Mouse (Mus musculus) myocyte (in vitro differentiated cells): ENCODE data around the gene Mink1. TPM values are rescaled to one million over a fixed set of nuclear protein-coding genes. Genes with fewer than 3 reads are reported as not detected.

Experiments
- H3K27me3 ChIP-seq: one replicate; pipeline ENCODE4 v1.6.1; 2011; ENCODE audit not compliant: control insufficient read depth, insufficient read depth, insufficient read length
- H3K36me3 ChIP-seq: one replicate; pipeline ENCODE4 v1.6.1; 2011; ENCODE audit not compliant: control insufficient read depth, insufficient read depth
- H3K4me2 ChIP-seq: one replicate; pipeline ENCODE4 v1.6.1; 2011; ENCODE audit warnings: low read depth, control low read depth
- H3K4me3 ChIP-seq: one replicate; pipeline ENCODE4 v1.5.1; 2011; ENCODE audit warnings: mild to moderate bottlenecking, control low read depth, moderate library complexity
- H3K79me2 ChIP-seq: one replicate; pipeline ENCODE4 v1.6.1; 2011; ENCODE audit not compliant: control insufficient read depth, insufficient read depth
- H3ac ChIP-seq: one replicate; pipeline ENCODE4 v1.6.1; 2011; ENCODE audit not compliant: control insufficient read depth, insufficient read length
- CEBPB ChIP-seq: IDR thresholded peaks from 2 replicates; pipeline ENCODE4 v1.6.1; 2011; ENCODE audit warnings: mild to moderate bottlenecking, moderate library complexity; ENCODE audit not compliant: poor library complexity, insufficient read depth, severe bottlenecking
- E2F4 ChIP-seq: IDR thresholded peaks from one replicate; pipeline ENCODE4 v1.6.1; 2011; ENCODE audit warnings: mild to moderate bottlenecking, control low read depth, moderate library complexity; ENCODE audit not compliant: insufficient read depth
- MAX ChIP-seq: IDR thresholded peaks from one replicate; pipeline ENCODE4 v1.6.1; 2011; ENCODE audit warnings: low read depth, mild to moderate bottlenecking, control low read depth
- MYOD1 ChIP-seq, 3 experiments: IDR thresholded peaks; one replicate each; pipeline ENCODE4 v1.6.1; 2011; ENCODE audit warnings: control low read depth in 2 of 3, low read depth in 2 of 3, mild to moderate bottlenecking in 2 of 3, moderate library complexity in 1 of 3; ENCODE audit not compliant: insufficient read length in 2 of 3, control insufficient read depth in 1 of 3
- MYOG ChIP-seq, 3 experiments: IDR thresholded peaks; one replicate each; pipeline ENCODE4 v1.6.1; 2011; ENCODE audit warnings: control low read depth in 2 of 3, low read depth in 2 of 3, mild to moderate bottlenecking in 2 of 3; ENCODE audit not compliant: insufficient read length in 2 of 3, control insufficient read depth in 1 of 3, insufficient read depth in 1 of 3
- POLR2A ChIP-seq: IDR thresholded peaks from one replicate; pipeline ENCODE4 v1.6.1; 2011; ENCODE audit warnings: low read depth, mild to moderate bottlenecking, control low read depth, moderate library complexity; ENCODE audit not compliant: insufficient read length
- POLR2AphosphoS2 ChIP-seq: IDR thresholded peaks from one replicate; pipeline ENCODE4 v1.6.1; 2011; ENCODE audit warnings: low read depth, control low read depth; ENCODE audit not compliant: insufficient read length
- REST ChIP-seq: IDR thresholded peaks from one replicate; pipeline ENCODE4 v1.6.1; 2011; ENCODE audit warnings: mild to moderate bottlenecking, control low read depth, moderate library complexity; ENCODE audit not compliant: insufficient read depth, insufficient read length
- SRF ChIP-seq: IDR thresholded peaks from one replicate; pipeline ENCODE4 v1.6.1; 2011; ENCODE audit warnings: low read depth; ENCODE audit not compliant: control insufficient read depth, insufficient read length
- TCF12 ChIP-seq: IDR thresholded peaks from one replicate; pipeline ENCODE4 v1.6.1; 2011; ENCODE audit warnings: mild to moderate bottlenecking, control low read depth; ENCODE audit not compliant: poor library complexity, insufficient read depth, severe bottlenecking
- TCF3 ChIP-seq: IDR thresholded peaks from one replicate; pipeline ENCODE4 v1.6.1; 2011; ENCODE audit warnings: low read depth, control low read depth; ENCODE audit not compliant: insufficient read length
- USF1 ChIP-seq: IDR thresholded peaks from one replicate; pipeline ENCODE4 v1.6.1; 2011; ENCODE audit warnings: low read depth, mild to moderate bottlenecking, control low read depth, moderate library complexity
- polyA plus RNA-seq: library from polyadenylated mRNA; unstranded; fragments of >200 nt; fragmentation: generic; extraction: Trizol; gene quantifications from one replicate; pipeline ENCODE4 v1.2.1, GENCODE M21; 2012; ENCODE audit warnings: missing spikeins

The Mink1 gene
- polyA plus RNA-seq, 1 experiment = 34.4 TPM

GRCm38 (mm10) chr11:70638293-70638692 is 75.6 kb downstream of the Mink1 start:
- no peak overlapping the region for H3ac ChIP-seq
- H3K4me2 ChIP-seq = no peak overlapping the region
- TF ChIP-seq MAX (no peak), MYOD1 (IDR thresholded peaks at IDR 0.05; ENCODE audit: control insufficient read depth in 1 of 3, insufficient read length in 2 of 3, low read depth in 2 of 3) (no peak), MYOG (IDR thresholded peaks at IDR 0.05; ENCODE audit: control insufficient read depth in 1 of 3, insufficient read depth in 1 of 3, insufficient read length in 2 of 3, low read depth in 2 of 3) (no peak), SRF (no peak), USF1 (no peak), TCF12 (no peak), POLR2AphosphoS2 (no peak), E2F4 (no peak), POLR2A (no peak), CEBPB (no peak), REST (no peak), TCF3 (no peak)

GRCm38 (mm10) chr11:70638714-70639278 is 76.1 kb downstream of the Mink1 start, which contains the start of gene Gp1ba:
Gene Gp1ba (plus strand): TSS chr11:70639122.
- Histone ChIP-seq H3K4me3 (no peak within 1 kb of the TSS), H3K4me2 (no peak within 1 kb of the TSS), H3ac (no peak within 1 kb of the TSS), H3K79me2 (no peaks in the 10 kb centered on the region), H3K36me3 (peaks cover under 1% of the 10 kb centered on the region), H3K27me3 (no peaks in the 10 kb centered on the region)
- peak; percentile 37 for TF ChIP-seq USF1
- TF ChIP-seq REST = no peak
- no peak for TF ChIP-seq E2F4
- TF ChIP-seq MAX = no peak

More at GRCm38 (mm10) chr11:70638293-70638692, 75.6 kb downstream of the Mink1 start:
- no peaks in the 10 kb centered on the region for H3K36me3 ChIP-seq
- no peaks in the 10 kb centered on the region for H3K79me2 ChIP-seq
- no peak overlapping the region for H3K4me3 ChIP-seq
- no peaks in the 10 kb centered on the region for H3K27me3 ChIP-seq

- H3K27me3 ChIP-seq = no peaks in the 10 kb centered on the region
- TF ChIP-seq USF1 (no peak), CEBPB (0 out of 2 replicates have a peak, but pooled peaks have one; percentile 36), POLR2A (no peak), MYOD1 (IDR thresholded peaks at IDR 0.05; ENCODE audit: control insufficient read depth in 1 of 3, insufficient read length in 2 of 3, low read depth in 2 of 3) (no peak), POLR2AphosphoS2 (peak; percentile 43), MAX (no peak), REST (no peak)
- no peaks in the 10 kb centered on the region for H3K79me2 ChIP-seq
- H3K4me2 ChIP-seq = no peak overlapping the region
- peaks cover 9% of the 10 kb centered on the region for H3K36me3 ChIP-seq
- H3ac ChIP-seq = no peak overlapping the region
- H3K4me3 ChIP-seq = no peak overlapping the region
Observed at GRCm38 (mm10) chr11:70639976-70640375, 77.3 kb downstream of the Mink1 start.

GRCm38 (mm10) chr11:70641241-70641640 is 78.6 kb downstream of the Mink1 start:
- H3K4me3 ChIP-seq = no peak overlapping the region
- H3K36me3 ChIP-seq = peaks cover 9% of the 10 kb centered on the region
- peaks cover 10% of the 10 kb centered on the region for H3K79me2 ChIP-seq
- H3K4me2 ChIP-seq = no peak overlapping the region
- H3K27me3 ChIP-seq = no peaks in the 10 kb centered on the region
- no peak overlapping the region for H3ac ChIP-seq
- TF ChIP-seq POLR2AphosphoS2 (peak; percentile 50), REST (no peak)

- H3K4me3 ChIP-seq = no peak overlapping the region
- TF ChIP-seq E2F4 = no peak
- TF ChIP-seq MYOD1 (IDR thresholded peaks at IDR 0.05; ENCODE audit: control insufficient read depth in 1 of 3, insufficient read length in 2 of 3, low read depth in 2 of 3) = peak in 1 of 3 experiments; percentile 53
- TF ChIP-seq USF1 = no peak
- TF ChIP-seq MAX = no peak
- TF ChIP-seq CEBPB = no peak
- TF ChIP-seq SRF = no peak
- TF ChIP-seq POLR2AphosphoS2 = no peak
- H3K79me2 ChIP-seq = peaks cover 15% of the 10 kb centered on the region
- H3K4me2 ChIP-seq = no peak overlapping the region
- peaks cover 9% of the 10 kb centered on the region for H3K36me3 ChIP-seq
- H3ac ChIP-seq = no peak overlapping the region
- H3K27me3 ChIP-seq = no peaks in the 10 kb centered on the region
Observed at GRCm38 (mm10) chr11:70643051-70643450, 80.4 kb downstream of the Mink1 start.
